Mouse (Mus musculus): Measurements from ENCODE around the gene Pisd.
"Not testable (repeated sequence)": the region's sequence is repeated elsewhere in the genome, so short reads cannot be mapped to it uniquely, and the experiment has no call there.

The Pisd gene

DNA sequence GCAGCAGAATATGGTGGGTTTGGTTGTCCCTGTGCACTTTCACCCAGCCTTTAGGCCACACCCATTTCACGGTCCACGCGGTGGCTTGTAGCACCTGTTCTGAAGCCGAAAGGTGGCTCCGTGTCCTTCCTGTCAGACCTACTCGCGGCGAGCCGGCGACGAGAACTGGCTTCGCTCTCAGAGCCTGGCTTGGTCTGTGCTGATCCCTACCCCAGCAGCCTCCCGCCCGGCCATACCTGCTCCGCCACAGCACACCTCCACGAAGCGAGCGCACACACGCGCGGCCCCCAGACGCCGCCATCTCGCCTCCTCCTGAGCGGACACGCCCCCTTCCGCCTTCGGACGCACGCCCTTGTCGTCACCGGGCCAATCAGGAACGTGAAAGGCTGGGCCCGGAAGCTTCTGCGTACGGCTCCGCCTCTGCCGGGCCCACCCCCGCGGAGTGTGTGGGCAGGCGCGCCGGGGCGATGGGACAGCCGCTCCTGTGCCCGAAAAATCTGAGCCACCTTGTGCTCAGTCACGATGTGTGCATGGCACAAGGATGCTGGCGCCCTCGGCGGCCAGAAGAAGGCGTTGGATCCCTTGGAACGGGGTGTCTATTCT, at the start of gene Pisd:
Pisd (minus strand) TSS at position 334 of the 603 bp plus-strand sequence.
- DNase-seq (ENCODE audit: extremely low spot score, low spot score): peak; percentile 88

DNA sequence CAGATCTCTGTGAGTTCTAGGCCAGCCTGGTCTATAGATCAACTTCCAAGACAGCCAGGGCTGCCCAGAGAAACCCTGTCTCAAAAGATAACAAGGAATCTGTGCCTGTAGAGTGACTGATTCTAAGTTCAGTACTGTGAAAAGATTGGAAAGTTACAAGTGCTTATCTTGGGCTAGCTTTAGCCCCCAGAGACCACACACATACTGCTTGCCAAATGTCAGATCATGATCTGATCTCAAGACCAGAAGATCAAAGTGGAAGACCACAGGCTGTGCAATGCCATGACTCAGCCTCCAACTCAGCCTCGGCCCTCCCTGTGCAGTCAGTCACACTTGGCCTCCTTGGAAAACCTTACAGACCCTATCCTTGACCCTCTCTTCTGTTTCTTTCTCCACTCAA, 49.1 kb upstream of the Pisd start:
- DNase-seq (ENCODE audit: extremely low spot score, low spot score): no peak

DNA sequence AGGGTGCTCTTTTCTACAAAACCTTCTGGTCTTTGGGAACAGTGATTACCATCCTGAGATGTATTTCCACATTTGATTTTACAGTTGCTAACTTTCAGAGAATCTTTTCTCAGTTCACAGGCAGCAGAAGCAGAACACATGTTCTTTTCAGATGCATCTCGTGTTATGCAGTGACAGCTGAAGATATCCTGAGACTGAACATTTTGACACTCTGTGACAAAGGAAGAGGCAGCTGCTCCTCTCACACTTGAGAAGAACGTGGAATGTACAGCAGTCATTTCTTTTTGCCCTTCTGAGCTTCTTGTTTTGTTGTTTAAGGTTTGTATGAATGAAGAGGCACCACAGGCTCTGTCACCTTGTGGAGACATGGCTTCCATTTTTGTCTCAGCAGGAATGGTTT, 44.6 kb upstream of the Pisd start:
- DNase-seq (ENCODE audit: extremely low spot score, low spot score): no peak

DNA sequence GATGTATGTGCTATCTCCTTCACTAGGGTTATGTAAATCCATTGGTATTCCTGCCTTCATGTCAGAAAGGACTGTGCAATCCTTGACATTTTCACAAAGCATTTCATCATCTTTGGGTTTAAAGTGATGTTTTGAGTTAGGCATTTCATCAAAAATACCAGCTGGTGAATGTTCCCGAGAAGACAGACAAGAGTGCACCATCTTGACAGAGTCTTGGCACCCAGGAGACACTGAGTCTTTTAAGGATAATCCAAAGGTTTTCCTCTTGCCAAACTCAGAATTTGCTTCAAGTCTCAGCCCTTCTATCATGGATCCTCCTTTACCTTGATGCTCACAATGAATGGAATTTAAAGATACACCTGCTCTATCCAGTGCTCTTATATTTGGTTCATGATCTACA, 43.3 kb upstream of the Pisd start:
- DNase-seq (ENCODE audit: extremely low spot score, low spot score): not testable (repeated sequence)

DNA sequence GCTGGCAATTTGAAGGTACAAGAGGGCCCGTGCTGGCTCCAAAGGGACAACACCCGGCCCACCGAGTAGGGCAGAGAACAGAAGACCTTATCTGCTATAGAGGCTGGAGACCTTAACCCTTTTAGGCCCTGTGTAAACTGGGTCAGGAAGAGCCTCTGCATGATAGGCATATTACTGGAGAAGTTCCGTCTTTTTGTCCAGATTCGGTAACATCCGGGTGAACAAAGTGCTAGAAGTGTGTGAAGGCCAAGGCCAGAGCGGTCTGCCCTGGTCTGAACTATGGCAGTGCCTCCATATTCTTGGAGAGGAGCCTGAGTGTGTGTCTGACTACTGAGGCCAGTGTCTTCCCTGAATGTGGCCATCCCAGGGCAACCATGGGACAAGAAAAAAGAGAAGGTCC, 41.6 kb upstream of the Pisd start, which contains the start of gene Gm20671:
Gm20671 (minus strand) TSS at position 101 of the 400 bp plus-strand sequence.
- DNase-seq (ENCODE audit: extremely low spot score, low spot score): no peak

DNA sequence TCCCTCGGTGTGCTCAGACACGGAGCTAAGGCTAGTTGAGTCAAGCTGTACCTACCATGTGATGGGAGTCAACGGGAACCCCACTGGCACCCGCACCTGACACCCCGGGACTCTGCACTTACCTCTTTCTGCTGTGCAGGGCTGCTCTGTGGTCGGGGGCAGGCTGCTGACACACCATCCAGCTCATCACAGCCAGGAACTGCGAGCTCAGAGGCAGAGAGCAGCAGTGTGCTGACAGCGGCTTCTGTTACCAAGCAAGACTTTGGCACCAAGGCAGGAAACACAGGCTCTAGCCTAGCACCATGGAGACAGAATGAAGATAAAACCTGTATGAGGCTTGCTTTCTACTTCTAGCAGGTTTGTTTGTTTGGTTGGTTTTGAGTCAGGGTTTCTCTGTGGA, 35.0 kb upstream of the Pisd start:
- DNase-seq (ENCODE audit: extremely low spot score, low spot score): no peak

DNA sequence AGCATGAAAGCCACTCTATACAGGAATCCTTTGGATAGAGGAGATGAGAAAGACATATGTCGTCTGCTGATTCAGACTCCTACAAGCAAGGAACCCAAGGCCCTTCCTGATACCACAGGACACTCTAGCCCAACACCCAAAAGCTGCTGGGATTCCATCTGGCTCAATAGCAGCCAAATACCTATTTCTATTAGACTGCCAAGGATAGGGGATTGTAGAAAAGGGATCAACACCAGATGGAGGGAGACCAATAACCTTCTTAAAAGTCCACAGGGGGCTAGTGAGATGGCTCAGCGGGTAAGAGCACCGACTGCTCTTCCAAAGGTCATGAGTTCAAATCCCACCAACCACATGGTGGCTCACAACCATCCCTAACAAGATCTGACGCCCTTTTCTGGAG, 29.9 kb upstream of the Pisd start:
- DNase-seq (ENCODE audit: extremely low spot score, low spot score): no peak

DNA sequence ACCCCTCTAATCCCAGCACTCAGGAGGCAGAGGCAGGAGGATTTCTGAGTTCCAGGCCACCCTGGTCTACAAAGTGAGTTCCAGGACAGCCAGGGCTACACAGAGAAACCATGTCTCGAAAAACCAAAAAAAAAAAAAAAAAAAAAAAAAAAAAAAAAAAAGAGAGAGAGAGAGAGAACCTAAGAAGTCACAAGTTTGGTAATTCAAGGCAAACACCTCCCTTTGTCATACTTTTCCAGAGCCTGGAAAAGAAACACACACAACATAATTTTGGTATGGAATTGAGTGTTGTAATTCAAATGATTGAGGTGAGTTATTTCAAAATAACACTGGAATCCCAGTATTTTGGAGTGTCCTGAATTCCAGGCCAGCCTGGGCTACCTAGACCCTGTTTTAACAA, 1.0 kb upstream of the Pisd start:
- DNase-seq (ENCODE audit: extremely low spot score, low spot score): not testable (repeated sequence)

DNA sequence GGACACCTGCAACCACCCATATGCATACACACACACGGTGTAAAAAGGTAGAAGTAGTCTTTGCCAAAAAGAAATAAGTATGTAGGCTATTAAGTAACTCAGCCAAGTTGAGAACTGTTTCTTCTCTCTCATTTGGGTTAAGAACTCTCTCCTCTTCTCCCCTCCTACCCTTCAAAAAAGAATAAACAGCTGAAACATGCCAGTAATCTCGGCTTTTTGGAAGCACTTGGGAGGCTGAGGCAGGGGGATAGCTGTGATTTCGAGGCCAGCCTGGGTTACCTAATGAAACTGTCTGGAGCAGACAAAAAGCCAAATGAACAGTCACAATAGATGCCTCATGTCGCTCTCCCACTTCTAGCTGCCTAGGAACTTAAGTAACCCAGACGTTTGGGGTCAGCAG, 720 bp downstream of the Pisd start:
- no peak for DNase-seq (ENCODE audit: extremely low spot score, low spot score)

DNA sequence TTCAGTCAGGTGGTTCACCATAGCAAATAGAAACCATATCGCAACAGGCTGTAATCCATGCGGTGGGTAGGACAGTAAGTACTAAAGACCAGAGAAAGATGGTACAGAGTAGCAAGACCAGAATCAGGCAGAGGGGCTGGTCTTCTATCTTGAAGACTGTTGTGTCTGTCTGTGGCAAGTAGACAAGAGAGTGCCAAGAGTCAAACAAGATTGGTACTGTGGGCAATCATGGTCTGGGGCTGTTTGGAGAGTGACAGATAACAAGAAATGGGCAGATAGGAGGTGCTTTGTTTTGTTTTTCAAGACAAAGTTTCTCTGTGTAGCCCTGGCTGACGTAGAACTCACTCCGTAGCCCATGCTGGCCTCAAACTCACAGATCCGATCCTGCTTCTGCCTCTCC, 3.9 kb downstream of the Pisd start:
- DNase-seq (ENCODE audit: extremely low spot score, low spot score): no peak

DNA sequence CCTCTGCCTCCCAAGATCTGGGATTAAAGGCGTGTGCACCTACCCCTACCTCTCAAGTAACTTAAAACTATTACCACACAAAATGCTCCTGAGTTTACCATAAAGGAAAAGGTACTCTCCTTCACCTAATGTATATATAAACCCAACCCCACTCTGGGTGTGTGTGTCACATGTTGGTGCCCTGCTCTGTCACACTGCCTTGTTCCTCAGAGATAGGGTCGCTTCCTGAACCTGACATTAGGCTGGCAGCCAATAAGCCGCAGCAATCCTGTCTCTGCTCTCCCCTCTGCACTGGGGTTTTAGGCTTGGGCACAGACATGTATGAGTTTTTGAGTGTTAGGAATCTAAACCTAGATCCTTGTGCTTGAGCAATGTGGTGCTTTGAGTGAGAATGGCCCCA, 7.3 kb downstream of the Pisd start:
- DNase-seq (ENCODE audit: extremely low spot score, low spot score): no peak

DNA sequence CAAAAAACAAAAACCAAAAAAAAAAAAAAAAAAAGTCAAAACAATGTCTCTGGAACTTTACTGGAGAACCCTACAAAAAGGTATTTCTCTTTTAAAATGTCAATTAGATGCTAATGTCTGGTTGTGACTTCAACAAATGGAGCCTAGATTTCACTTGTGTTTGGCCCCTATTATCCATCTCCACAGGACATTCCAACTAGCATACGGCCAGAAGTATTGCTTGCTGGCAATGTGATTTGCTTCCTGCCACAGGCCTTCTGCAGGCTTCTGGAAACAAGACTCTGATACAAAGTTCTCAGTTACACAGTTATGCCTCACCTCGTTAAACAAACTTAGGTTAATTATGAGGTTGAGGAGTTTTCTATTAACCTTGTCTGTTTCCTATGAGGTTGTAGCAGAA, 13.1 kb downstream of the Pisd start:
- no peak for DNase-seq (ENCODE audit: extremely low spot score, low spot score)

DNA sequence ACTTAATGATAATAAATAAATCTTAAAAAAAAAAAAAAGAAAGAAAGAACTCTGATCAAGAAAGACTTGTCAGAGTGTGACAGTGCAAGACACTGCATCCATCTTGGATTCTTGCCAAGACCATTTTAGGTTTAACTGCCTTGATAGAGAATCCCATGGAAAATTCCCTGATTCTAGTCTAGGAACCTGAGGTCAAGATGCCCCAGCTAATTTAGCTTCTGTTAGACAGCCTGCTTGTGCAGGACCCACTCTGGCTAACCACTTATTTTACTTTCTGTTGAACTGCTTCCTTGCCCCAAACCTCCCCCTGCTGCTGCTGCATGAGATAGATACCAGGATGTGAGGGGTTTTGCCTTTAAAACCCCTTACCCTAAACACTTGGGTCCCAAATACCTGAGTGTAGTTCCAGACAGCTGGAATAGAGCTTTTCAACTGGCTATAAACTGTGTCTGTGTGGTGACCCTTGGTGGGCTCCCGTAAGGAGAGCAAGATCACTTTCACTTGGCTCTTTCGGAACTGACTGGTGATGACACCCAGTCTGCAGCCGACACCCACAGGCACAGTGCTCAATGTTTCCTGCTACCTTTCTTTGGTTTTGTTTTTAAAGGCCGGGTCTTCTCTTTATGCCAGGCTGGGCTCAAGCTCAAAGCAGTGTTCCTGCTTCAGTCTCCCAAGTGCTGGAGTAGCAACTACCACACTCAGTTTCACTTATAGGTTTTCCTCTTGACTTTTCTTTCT, 17.6 kb downstream of the Pisd start:
- DNase-seq (ENCODE audit: extremely low spot score, low spot score): no peak

DNA sequence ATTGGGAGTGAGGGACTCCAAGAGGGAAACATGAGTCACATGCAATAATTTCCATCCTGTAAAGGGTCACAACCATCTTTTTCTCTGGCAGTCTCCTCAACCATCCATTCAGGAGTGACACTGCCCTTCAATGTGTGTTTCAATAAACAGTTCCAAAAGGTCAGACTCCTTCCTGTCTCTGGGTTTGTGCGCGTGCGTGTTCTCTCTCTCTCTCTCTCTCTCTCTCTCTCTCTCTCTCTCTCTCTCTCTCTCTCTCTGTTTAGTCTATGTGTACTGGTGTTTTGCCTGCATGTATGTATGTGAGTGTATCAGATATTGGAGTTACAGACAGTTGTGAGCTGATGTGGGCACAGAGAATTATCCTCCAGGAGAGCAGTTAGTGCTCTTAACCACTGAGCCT, 18.4 kb downstream of the Pisd start:
- DNase-seq (ENCODE audit: extremely low spot score, low spot score): no peak

DNA sequence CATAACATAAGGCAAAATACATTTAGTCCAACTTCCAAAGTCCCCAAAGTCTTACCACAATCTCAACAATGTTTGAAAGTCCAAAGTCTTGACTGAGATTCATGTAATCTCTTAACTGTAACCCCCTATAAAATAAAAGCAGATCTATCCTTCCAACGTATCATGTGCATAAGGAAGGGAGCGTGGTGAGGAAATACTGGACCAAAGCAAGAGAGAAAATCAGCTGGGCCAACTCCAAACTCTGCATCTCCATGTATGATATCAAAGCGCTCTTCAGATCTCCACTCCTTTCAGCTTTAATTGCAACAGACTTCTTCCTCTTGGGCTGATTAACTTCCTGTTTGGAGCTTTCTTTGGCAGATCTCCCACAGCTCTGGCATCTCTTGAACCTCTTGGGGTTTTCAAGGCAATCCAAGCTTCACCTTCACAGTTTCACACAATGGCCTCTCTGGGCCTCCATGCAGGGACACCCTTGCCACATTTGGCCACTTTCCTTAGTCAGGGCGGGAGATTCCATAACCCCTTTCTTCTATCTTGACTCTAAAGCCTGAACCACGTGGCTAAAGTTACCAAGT, 23.8 kb downstream of the Pisd start:
- no peak for DNase-seq (ENCODE audit: extremely low spot score, low spot score)

DNA sequence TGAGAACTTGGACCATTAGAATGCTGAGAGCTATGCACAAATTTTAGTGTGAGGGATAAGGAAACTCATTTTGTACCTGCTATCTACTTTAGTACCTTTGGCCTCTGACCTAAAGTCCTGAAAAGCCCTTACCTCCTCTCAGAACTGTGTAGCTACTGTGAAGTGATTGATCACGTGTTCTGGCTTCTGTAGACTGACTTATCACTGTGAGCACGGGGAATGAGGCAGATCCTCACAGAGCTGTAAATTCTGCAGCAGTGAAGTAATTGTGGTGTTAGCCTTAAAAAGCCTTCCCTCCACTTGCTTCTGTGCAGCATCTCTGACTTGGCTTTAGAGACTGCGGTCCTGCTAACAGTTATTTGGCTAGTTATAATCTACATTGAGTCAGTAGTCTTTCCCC, 24.7 kb downstream of the Pisd start:
- no peak for DNase-seq (ENCODE audit: extremely low spot score, low spot score)

DNA sequence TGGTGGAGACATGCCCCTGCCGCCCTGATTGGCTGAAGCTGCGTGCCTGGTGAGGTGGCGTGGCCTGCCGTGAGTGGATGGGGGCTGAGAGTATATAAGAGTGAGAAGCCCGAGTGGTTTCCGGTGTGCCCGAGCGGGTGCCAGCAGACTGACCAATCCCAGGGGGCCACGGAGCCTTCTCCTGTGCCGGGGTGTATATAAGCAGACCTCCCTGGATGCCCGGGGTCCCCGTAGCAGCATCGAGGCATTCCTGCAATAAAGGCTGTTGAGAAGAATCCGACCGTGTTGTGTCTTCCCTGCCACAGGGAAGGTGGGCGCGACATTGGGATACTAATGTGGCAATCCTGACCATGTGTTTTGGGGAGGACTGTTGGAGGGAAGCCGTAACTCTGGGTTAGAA, 25.1 kb downstream of the Pisd start:
- not testable (repeated sequence) for DNase-seq (ENCODE audit: extremely low spot score, low spot score)

DNA sequence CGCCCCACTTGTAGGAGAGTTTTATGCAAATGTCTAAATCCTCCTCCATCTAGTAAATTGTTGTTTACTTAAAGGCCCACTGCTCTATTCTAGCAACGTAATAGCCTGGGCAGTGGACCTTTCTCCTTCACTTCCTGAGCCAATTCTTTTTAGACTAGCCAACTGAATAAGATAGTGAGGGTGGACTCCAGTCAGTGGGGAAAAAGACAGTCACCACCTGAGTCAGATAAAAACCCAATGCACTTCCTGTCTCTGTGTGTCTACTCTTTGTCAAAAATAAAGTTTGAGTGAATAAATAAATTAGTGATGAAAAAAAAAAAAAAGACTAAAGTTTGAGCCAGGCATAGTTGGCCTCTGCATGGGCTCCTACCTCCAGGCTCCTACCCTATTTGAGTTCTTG, 25.8 kb downstream of the Pisd start:
- no peak for DNase-seq (ENCODE audit: extremely low spot score, low spot score)

DNA sequence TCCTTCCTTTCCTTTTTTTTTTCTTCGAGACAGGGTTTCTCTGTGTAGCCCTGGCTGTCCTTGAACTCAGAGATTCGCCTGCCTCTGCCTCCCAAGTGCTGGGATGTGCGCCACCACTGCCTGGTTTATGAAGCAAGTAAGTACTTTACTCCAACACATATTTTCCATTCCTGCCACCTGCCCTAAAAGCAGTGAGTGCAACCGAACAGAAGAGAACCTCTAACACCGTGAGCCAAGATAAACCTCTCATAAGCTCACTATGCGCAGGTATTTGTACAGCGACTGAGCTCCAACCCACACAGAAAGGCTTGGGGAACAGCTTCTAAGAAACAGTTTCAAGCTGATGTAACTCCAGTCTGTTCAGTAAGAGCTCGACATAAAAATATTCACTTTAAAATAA, 29.3 kb downstream of the Pisd start:
- no peak for DNase-seq (ENCODE audit: extremely low spot score, low spot score)

DNA sequence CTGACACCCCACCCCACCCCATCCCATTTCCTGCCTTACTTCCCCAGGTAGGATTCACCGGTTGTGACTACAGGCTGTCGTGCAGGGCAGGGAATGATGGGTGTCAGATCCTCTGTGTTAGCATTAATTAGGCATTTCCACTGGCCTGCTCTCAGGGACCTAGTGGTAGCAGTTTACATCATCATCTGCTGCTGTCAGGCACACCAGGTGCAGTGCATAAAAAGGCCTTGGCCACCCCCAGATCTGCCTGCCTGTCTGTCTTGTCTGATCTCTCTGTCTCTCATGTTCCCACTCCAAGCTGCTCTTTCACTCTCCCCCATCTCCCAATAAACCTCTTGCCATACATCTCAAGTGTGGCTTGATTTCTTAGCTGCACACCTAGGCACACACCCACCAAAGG, 33.7 kb downstream of the Pisd start:
- no peak for DNase-seq (ENCODE audit: extremely low spot score, low spot score)

DNA sequence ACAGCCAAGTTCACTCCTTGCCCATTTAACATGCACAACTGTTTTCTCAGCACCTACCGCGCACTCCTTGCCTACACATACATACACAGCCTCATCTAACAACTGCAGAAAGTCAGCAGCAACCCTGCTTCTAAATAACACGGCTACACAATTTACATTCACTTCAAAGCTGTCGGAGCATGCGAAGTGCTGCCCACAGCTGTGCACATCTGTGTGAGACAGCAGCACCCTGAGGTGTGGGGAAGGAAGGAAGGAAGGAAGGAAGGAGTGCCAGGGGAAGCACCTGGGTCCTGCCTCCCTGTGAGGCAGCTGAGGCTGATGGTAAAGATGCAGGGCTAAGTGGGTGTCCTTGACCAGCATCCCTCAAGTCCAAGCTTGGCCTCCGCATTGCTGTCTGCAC, 36.5 kb downstream of the Pisd start:
- no peak for DNase-seq (ENCODE audit: extremely low spot score, low spot score)

DNA sequence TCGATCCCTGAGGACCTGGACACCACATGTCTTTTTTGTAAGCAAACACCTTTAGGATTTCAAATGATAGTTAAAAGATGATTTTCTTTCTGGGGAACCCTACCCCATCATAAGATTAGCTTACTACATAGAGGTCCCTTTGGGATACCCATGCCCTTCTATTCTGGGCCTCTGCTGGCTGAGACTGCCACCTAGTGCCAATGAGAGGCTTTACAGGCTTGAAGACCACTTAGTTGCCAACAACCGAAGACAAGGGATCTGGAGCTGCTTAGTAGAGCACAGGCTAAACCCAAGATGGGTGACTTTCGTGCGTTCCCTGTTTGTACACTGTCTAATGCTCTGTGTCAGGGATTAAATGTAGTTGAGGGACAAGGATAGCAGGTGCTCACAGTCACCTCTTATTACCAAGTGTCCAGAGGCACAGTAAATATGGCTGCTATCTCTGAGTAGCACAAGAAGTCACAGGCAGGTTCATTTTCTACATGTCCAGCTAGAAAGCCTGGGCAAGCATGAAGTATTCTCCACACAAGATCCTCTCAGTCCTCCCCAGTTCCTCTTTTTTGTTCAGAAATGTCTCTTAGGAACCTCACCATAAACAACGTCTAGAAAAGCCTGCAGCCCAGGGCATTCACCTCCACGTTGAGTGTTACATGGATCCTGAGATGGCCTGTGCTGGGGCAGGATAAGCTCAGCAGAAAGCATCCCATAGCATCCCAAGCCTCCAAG, 37.6 kb downstream of the Pisd start:
- peak; percentile 34 for DNase-seq (ENCODE audit: extremely low spot score, low spot score)

Measured in neural tube, embryonic 10.5 days (tissue).